In genomic region chr4:135872015-135872414, GRCm38 (mm10) we compare ENCODE assay signal across 8 mouse cellular contexts. TPM values are rescaled to one million over a fixed set of nuclear protein-coding genes. Genes with fewer than 3 reads are reported as not detected.
DNase-seq lines count a peak whose midpoint lies in the region; ATAC-seq and TF ChIP-seq lines count a peak whose summit lies in the region.

No protein-coding gene starts in this region.

- H3K9ac ChIP-seq in liver, adult 2 months (ENCODE audit: low read depth, low read length): no peak overlapping the region
- peak overlapping the region; percentile 88; the same call in 1 of the 2 replicates for H3K9ac ChIP-seq in embryonic facial prominence, embryonic 15.5 days
- H3K9ac ChIP-seq in limb, embryonic 11.5 days (ENCODE audit: low read length): peak overlapping the region; percentile 98
- H3K9ac ChIP-seq in neural tube, embryonic 14.5 days (replicated peaks; ENCODE audit: low read depth, low read length): peak overlapping the region; percentile 76; the same call in 1 of the 2 replicates

- H3K9me3 ChIP-seq in embryonic facial prominence, embryonic 15.5 days (replicated peaks): no peaks in the 10 kb centered on the region
- no peaks in the 10 kb centered on the region for H3K9me3 ChIP-seq in limb, embryonic 11.5 days (ENCODE audit: control insufficient read depth, low read length)
- H3K9me3 ChIP-seq in neural tube, embryonic 14.5 days (ENCODE audit: control insufficient read depth, low read length): no peaks in the 10 kb centered on the region

- peaks cover 30% of the 10 kb centered on the region for H3K4me1 ChIP-seq in liver, adult 2 months (ENCODE audit: control insufficient read depth, insufficient read depth, low read length)
- peaks cover 58% of the 10 kb centered on the region for H3K4me1 ChIP-seq in embryonic facial prominence, embryonic 15.5 days
- H3K4me1 ChIP-seq in limb, embryonic 11.5 days (ENCODE audit: control insufficient read depth, insufficient read depth, low read length): peaks cover 34% of the 10 kb centered on the region
- peaks cover 31% of the 10 kb centered on the region for H3K4me1 ChIP-seq in neural tube, embryonic 14.5 days (ENCODE audit: control insufficient read depth, insufficient read depth, low read length)

- no peaks in the 10 kb centered on the region for H3K27me3 ChIP-seq in liver, adult 2 months (ENCODE audit: control insufficient read depth, insufficient read depth, low read length)
- no peaks in the 10 kb centered on the region for H3K27me3 ChIP-seq in embryonic facial prominence, embryonic 15.5 days
- no peaks in the 10 kb centered on the region for H3K27me3 ChIP-seq in limb, embryonic 11.5 days (ENCODE audit: control insufficient read depth, insufficient read depth, low read length)
- no peaks in the 10 kb centered on the region for H3K27me3 ChIP-seq in neural tube, embryonic 14.5 days (ENCODE audit: control insufficient read depth, insufficient read depth, low read length)

- WGBS in liver, adult 2 months: 52% methylated on average over 3 of the region's 3 CpGs
- 30% methylated on average over 3 of the region's 3 CpGs for WGBS in embryonic facial prominence, embryonic 15.5 days
- 62% methylated on average over 3 of the region's 3 CpGs for WGBS in limb, embryonic 11.5 days
- WGBS in neural tube, embryonic 14.5 days: 57% methylated on average over 3 of the region's 3 CpGs

- DNase-seq in liver, adult 2 months (ENCODE audit: extremely low read depth, low read depth, low spot score): no peak
- DNase-seq in liver: no peak
- no peak for DNase-seq in limb, embryonic 11.5 days (ENCODE audit: low spot score)
- DNase-seq in adrenal gland, postnatal 10 days: no peak
- no peak for DNase-seq in thymus, adult 18-20 months
- no peak for DNase-seq in spleen, adult 12 weeks (ENCODE audit: low spot score)

- no peak overlapping the region for H3K27ac ChIP-seq in liver, adult 2 months (replicated peaks; ENCODE audit: insufficient read depth, low read depth, low read length)
- H3K27ac ChIP-seq in embryonic facial prominence, embryonic 15.5 days (replicated peaks): peak overlapping the region; percentile 100; the same call in 1 of the 2 replicates
- H3K27ac ChIP-seq in limb, embryonic 11.5 days (replicated peaks; ENCODE audit: low read depth, low read length): peak overlapping the region; percentile 30; the same call in 1 of the 2 replicates
- H3K27ac ChIP-seq in neural tube, embryonic 14.5 days (ENCODE audit: low read depth, low read length): no peak overlapping the region

- peak overlapping the region; percentile 64 for H3K4me2 ChIP-seq in embryonic facial prominence, embryonic 15.5 days (replicated peaks)
- peak overlapping the region; percentile 88 for H3K4me2 ChIP-seq in limb, embryonic 11.5 days (ENCODE audit: low read depth, severe bottlenecking)
- peak overlapping the region; percentile 77 for H3K4me2 ChIP-seq in neural tube, embryonic 14.5 days (ENCODE audit: low read depth, low read length)

- H3K4me3 ChIP-seq in liver, adult 2 months (ENCODE audit: insufficient read depth, low read depth, low read length): 0 out of 2 replicates have a peak overlapping the region, but pooled peaks have one; percentile 17
- peak overlapping the region; percentile 75 for H3K4me3 ChIP-seq in embryonic facial prominence, embryonic 15.5 days (replicated peaks)
- peak overlapping the region; percentile 78 for H3K4me3 ChIP-seq in limb, embryonic 11.5 days (ENCODE audit: low read depth, low read length)
- peak overlapping the region; percentile 62 for H3K4me3 ChIP-seq in neural tube, embryonic 14.5 days (ENCODE audit: low read depth, low read length)

- no peak for ATAC-seq in embryonic facial prominence, embryonic 15.5 days (ENCODE audit: insufficient number of reproducible peaks, low FRiP score, low TSS enrichment, low read depth)
- no peak for ATAC-seq in limb, embryonic 11.5 days (ENCODE audit: insufficient number of reproducible peaks, low FRiP score, low TSS enrichment, low read depth)
- no peak for ATAC-seq in neural tube, embryonic 14.5 days (ENCODE audit: low read depth)

- no peak for TF ChIP-seq CTCF in liver, adult 2 months (IDR thresholded peaks at IDR 0.05; ENCODE audit: low read depth, low read length)

- no peak for TF ChIP-seq POLR2A in liver, adult 2 months (IDR thresholded peaks at IDR 0.05; ENCODE audit: extremely low read depth, insufficient read depth, low read length)

- peaks cover 24% of the 10 kb centered on the region for H3K36me3 ChIP-seq in liver, adult 2 months (ENCODE audit: control insufficient read depth, insufficient read depth, low read length)
- peaks cover 6% of the 10 kb centered on the region; the same call in 1 of the 2 replicates for H3K36me3 ChIP-seq in embryonic facial prominence, embryonic 15.5 days
- H3K36me3 ChIP-seq in limb, embryonic 11.5 days (ENCODE audit: control insufficient read depth, insufficient read depth, low read length): peaks cover 12% of the 10 kb centered on the region; the same call in 1 of the 2 replicates
- peaks cover 12% of the 10 kb centered on the region for H3K36me3 ChIP-seq in neural tube, embryonic 14.5 days (ENCODE audit: control insufficient read depth, insufficient read depth, low read length)

- H3K79me2 ChIP-seq in liver, adult 2 months (ENCODE audit: control insufficient read depth, insufficient read depth, low read length): peaks cover 4% of the 10 kb centered on the region; the same call in 1 of the 2 replicates

RNA-seq across cellular contexts. Expression of gene Pnrc2, which starts 1.6 kb away (rescaled TPM):
- 37.3 and 56.5 TPM in 2 replicates for total RNA-seq in liver, adult 2 months (2014; rRNA removed)
- polyA plus RNA-seq in liver, adult 2 months (2012; rRNA removed): 6.7 and 12.2 TPM in 2 replicates
- 157 and 161 TPM in 2 replicates for polyA plus RNA-seq in embryonic facial prominence, embryonic 15.5 days (2015; fragmentation: Nextera tagmentation; extraction: Ambion mirVana)
- polyA plus RNA-seq in limb, embryonic 11.5 days (2014; fragmentation: Nextera tagmentation; extraction: Ambion mirVana): 232 and 234 TPM in 2 replicates
- 85.7 and 100 TPM in 2 replicates for polyA plus RNA-seq in neural tube, embryonic 14.5 days (2014; fragmentation: Nextera tagmentation; extraction: Ambion mirVana)
- 100 to 1,000 TPM in 1 of 2 experiments, 10 to 100 TPM in 1; 98.7 to 149 TPM for total RNA-seq in adrenal gland, postnatal 10 days (2021)

RNA-seq across cellular contexts. Expression of gene Srsf10, which starts 16.5 kb away (rescaled TPM):
- total RNA-seq in liver, adult 2 months (2014; rRNA removed): 32.9 and 37.0 TPM in 2 replicates
- polyA plus RNA-seq in liver, adult 2 months (2012; rRNA removed): 31.3 and 36.4 TPM in 2 replicates
- 198 and 214 TPM in 2 replicates for polyA plus RNA-seq in embryonic facial prominence, embryonic 15.5 days (2015; fragmentation: Nextera tagmentation; extraction: Ambion mirVana)
- polyA plus RNA-seq in limb, embryonic 11.5 days (2014; fragmentation: Nextera tagmentation; extraction: Ambion mirVana): 435 and 442 TPM in 2 replicates
- polyA plus RNA-seq in neural tube, embryonic 14.5 days (2014; fragmentation: Nextera tagmentation; extraction: Ambion mirVana): 219 and 228 TPM in 2 replicates
- total RNA-seq in adrenal gland, postnatal 10 days (2021): 100 to 1,000 TPM in 1 of 2 experiments, 10 to 100 TPM in 1; 94.0 to 117 TPM

RNA-seq across cellular contexts. Expression of gene Cnr2, which starts 23.2 kb away (rescaled TPM):
- total RNA-seq in liver, adult 2 months (2014; rRNA removed): 3.0 and 3.9 TPM in 2 replicates
- 1.4 and 2.1 TPM in 2 replicates for polyA plus RNA-seq in liver, adult 2 months (2012; rRNA removed)
- polyA plus RNA-seq in embryonic facial prominence, embryonic 15.5 days (2015; fragmentation: Nextera tagmentation; extraction: Ambion mirVana): 0.85 and 1.0 TPM in 2 replicates
- 0.23 and 0.51 TPM in 2 replicates for polyA plus RNA-seq in limb, embryonic 11.5 days (2014; fragmentation: Nextera tagmentation; extraction: Ambion mirVana)
- 0.13 and 0.15 TPM in 2 replicates for polyA plus RNA-seq in neural tube, embryonic 14.5 days (2014; fragmentation: Nextera tagmentation; extraction: Ambion mirVana)
- total RNA-seq in adrenal gland, postnatal 10 days (2021): 1 to 10 TPM; 2.4 to 3.9 TPM

RNA-seq across cellular contexts. Expression of gene Fuca1, which starts 48.5 kb away (rescaled TPM):
- 45.7 and 46.4 TPM in 2 replicates for total RNA-seq in liver, adult 2 months (2014; rRNA removed)
- polyA plus RNA-seq in liver, adult 2 months (2012; rRNA removed): 54.9 and 58.7 TPM in 2 replicates
- 78.2 and 82.1 TPM in 2 replicates for polyA plus RNA-seq in embryonic facial prominence, embryonic 15.5 days (2015; fragmentation: Nextera tagmentation; extraction: Ambion mirVana)
- 40.1 and 40.8 TPM in 2 replicates for polyA plus RNA-seq in limb, embryonic 11.5 days (2014; fragmentation: Nextera tagmentation; extraction: Ambion mirVana)
- 68.6 and 70.6 TPM in 2 replicates for polyA plus RNA-seq in neural tube, embryonic 14.5 days (2014; fragmentation: Nextera tagmentation; extraction: Ambion mirVana)
- total RNA-seq in adrenal gland, postnatal 10 days (2021): 100 to 1,000 TPM in 1 of 2 experiments, 10 to 100 TPM in 1; 96.9 to 109 TPM

Comparison
In these comparisons a context has a peak if more than half of its experiments do, and no peak if none do; other contexts are left out.
1. H3K27ac ChIP-seq: peak in embryonic facial prominence, embryonic 15.5 days (single experiment) and limb, embryonic 11.5 days (single experiment); none in liver, adult 2 months (single experiment) and neural tube, embryonic 14.5 days (single experiment).
2. H3K4me3 ChIP-seq: peak in every context shown above with its lines; median percentile 78 in limb, embryonic 11.5 days; 75 in embryonic facial prominence, embryonic 15.5 days; 62 in neural tube, embryonic 14.5 days; 17 in liver, adult 2 months.
3. Peak in every context shown above with its lines, with median percentiles within 50 percentile points of each other: H3K4me2 ChIP-seq.